Mouse (Mus musculus): Measurements from ENCODE around the gene Actr1b.
"Not testable (repeated sequence)": the region's sequence is repeated elsewhere in the genome, so short reads cannot be mapped to it uniquely, and the experiment has no call there.

Gene Actr1b

DNA sequence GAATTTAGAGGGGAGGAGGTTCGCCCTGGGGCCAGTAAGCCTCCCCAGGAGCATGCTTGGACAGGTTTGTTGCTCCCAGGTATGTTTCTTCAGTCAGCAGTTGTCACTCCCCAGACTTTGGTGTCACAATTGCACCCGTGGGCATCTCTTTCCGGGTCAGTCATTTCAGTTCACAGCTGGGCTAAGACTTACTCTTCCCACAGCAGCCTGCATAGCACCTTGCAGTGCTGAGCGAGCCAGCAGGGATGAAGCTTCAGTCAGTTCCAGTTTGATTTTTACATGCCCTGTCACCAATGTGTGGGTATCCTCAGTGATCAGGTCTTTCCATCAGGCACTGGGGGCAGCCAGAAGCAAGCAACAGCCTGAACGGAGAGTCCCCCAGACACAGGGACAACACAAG, 17.2 kb downstream of the Actr1b start:
- DNase-seq = no peak

DNA sequence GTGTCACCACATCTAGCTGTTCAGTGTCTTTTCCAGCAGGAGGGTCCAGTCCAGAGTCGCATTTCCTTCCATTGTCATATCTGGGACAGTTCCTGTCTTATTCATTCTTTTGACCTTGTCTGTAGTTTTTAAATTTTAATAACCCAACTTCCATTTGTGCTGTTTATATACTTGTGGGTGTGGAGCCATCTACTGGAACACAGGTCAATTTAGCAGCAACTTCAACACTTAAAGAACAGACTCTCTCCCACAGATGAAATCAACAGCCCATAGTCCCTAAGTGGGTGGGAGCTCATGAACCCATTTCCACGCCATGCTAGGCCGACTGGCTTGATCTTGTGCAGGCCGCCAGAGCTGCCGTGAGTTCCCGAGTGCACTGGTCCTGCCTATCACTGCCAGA, 17.8 kb downstream of the Actr1b start:
- DNase-seq = no peak

DNA sequence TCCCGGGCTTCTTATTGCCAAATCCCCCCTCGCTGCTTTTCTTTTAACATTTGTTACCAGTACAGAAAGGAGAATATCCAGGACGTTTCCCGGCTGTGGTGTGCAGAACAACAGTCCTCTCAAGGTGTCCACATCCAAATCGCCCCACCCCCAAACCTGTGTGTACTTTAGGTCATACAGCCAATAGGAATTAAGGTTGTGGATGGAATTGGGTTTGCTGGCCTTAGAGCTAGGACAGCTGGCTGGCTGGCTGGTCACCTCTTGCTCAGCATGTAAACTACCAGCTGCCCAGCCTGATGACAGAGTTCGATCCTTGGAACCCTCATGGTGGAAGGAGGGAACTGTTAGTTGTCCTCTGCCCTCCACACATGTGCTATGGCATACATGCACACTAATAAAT, 19.4 kb downstream of the Actr1b start:
- no peak for DNase-seq

- peak; percentile 97 for DNase-seq
These were observed 22.7 kb downstream of the Actr1b start, which contains the start of gene Cox5b for GRCm38 (mm10) chr1:36691271-36692155. Gene Cox5b, plus strand, starts transcription at chr1:36691449.

DNA sequence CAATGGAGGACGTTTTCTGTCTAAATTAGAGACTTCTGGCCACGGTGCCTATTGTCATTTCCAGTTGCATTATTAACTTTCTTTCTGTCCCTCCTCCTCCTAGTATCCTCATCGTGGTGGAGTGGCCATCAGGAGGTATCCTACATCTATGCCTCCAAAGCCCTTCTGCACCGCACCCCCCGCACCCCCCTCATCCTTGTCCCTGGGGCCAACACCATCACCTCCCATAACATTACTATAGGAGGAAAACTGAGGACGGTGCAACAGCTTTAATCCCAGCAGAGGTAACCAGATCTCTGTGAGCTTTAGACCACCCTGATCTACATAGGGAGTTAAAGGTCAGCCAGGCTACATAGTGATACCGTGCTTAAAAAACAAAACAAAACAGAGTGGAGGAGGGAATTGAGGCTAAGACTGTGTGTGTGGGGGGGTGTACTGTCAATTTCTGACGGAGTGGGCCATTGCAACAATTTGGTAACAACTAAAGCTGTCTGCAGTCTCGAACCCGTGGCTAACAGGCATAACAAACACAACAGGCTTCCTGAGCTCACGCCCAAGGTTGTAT, 23.5 kb downstream of the Actr1b start:
- no peak for DNase-seq

GRCm38 (mm10) chr1:36683810-36684467, 30.3 kb downstream of the Actr1b start:
- peak; percentile 76 to 84 for DNase-seq

GRCm38 (mm10) chr1:36682620-36683355, 31.4 kb downstream of the Actr1b start, which contains the start of gene Fam178b:
Gene Fam178b, minus strand, starts transcription at chr1:36683183.
- DNase-seq = no peak

DNA sequence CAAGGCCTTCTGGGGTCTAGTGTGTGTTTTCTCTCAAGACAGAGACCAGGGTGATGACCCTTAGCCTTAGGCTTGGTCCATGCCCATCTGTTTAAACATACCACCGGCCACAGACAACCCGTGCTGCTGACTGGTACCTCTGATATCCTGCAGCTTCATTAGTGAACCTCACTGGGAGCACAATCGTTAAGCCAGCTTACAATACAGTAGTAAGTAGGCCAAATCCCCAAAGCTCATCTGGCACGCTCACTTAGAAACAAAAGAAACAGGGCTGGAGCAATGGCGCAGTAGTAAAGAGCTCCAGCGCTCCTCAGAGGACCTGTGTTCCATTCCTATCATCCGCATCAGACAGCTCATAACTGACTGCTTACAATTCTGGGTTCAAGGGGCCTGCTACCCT, 33.3 kb downstream of the Actr1b start:
- DNase-seq = no peak

- no peak for DNase-seq
These were observed 39.3 kb downstream of the Actr1b start for GRCm38 (mm10) chr1:36674936-36675335.

GRCm38 (mm10) chr1:36672648-36673350, 41.4 kb downstream of the Actr1b start:
- no peak for DNase-seq

DNA sequence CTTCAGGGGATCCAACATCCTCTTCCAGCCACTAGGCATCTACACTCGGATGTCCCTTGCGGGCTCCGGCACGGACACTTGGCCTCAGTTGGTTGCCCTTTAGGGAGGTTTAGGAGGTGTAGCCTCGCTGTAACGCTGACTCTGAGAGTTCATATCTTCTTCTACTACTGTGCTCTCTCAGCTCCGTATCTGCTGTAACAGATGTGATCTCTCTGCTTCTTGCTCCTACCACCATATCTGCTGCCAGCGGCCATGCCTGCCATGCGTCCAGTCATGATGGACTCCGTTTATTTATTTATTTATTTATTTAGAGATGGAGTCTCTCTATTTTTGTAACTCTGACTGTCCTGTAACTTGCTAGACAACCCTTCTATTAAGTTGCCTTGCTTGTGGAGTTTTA, 43.0 kb downstream of the Actr1b start:
- no peak for DNase-seq

DNA sequence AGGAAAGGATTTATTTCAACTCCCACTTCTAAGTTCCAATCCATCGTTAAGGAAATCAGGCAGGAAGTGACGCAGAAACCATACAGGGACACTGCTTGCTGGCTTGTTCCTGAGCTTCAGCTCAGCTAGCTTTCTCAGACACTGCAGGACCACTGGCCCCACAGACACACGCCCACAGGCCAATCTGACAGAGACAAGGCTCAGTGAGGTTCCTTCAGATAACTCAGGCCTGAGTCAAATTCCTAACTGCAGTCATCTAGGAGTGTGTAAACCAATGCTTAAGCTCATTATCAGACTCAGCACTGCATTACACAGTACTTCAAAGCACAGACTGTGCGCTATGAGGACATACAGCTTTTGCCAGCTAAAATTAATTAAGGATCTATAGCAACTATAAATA, 44.0 kb downstream of the Actr1b start:
- DNase-seq = no peak

- not testable (repeated sequence) for DNase-seq
These were observed 46.2 kb downstream of the Actr1b start for GRCm38 (mm10) chr1:36668007-36668406.

DNA sequence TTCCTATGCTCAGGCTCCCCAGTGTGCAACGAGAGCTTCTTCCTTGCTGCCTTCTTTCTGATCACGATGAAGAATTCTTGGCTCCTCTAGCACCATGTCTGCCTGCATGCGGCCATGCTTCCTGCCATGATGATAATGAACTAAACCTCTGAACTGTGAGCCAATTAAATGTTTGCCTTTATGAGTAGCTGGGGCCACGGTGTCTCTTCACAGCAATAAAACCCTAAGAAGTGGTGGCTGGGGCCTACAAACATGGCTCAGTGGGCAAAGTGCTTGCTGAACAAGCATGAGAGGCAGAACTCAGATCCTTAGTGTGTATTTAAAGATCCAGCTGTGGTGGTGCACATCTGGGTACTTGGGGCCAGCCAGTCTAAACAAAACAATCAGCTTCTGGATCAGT, 48.3 kb downstream of the Actr1b start:
- DNase-seq = no peak

- DNase-seq = peak in 1 of 2 experiments; percentile 15
These were observed 49.0 kb downstream of the Actr1b start for GRCm38 (mm10) chr1:36665165-36665723.

DNA sequence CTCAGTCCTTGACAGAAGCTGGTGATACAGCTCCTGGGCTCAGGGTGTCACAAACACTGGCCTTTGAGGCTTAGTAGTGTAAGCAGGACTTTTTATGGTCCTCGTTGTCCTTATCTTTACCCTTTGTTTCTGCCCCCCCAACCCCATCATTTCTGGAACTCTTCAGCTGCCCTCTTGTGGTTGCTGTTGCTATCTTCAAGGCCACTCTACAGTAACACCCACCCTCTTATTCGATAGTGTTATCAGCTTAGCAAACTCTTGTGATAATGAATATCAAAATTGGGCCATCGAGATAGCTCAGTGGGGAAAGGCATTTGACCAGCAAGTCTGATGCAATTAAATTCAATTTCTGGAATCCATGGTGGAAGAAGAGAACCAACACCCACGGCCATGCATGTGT, 49.8 kb downstream of the Actr1b start:
- peak in 1 of 2 experiments; percentile 13 for DNase-seq

DNA sequence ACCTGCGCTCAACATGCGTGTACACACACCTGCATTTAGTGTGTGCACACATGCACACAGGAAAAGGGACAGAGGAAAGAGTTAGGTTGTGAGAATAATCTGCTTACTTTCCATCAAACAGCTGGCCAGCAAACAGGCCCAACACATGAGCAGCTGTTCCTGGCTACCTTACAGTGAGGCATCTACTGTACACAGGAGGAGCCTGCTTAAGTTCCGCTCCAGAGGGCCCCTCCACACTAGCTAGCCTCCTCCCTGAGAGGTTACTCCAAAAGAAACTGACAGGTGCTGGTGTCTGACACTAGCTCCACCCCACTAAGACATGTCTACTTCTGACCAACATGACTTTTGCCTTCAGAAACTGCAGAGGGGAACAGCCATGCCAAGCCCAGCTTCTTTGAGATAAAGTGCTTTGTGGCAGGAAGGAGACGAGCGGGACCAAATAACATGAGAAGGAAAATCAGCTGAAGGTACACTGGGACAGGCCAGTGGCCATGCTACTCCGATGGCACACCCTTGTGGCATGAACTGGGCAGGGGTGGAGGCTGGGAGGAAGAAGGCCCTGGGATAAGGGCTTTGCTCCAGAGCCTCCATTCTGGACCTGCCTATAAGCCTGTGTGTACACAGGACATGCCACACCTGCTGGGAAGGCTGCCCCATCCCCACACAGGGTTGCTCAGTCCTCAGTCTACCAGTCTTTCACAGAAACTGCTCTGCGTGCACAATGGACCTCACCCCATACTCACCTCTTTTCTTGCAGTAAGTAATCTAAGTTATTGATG, 55.4 kb downstream of the Actr1b start:
- no peak for DNase-seq

- DNase-seq = no peak
These were observed 56.4 kb downstream of the Actr1b start for GRCm38 (mm10) chr1:36657658-36658415.

- no peak for DNase-seq
These were observed 58.0 kb downstream of the Actr1b start for GRCm38 (mm10) chr1:36656233-36656632.

DNA sequence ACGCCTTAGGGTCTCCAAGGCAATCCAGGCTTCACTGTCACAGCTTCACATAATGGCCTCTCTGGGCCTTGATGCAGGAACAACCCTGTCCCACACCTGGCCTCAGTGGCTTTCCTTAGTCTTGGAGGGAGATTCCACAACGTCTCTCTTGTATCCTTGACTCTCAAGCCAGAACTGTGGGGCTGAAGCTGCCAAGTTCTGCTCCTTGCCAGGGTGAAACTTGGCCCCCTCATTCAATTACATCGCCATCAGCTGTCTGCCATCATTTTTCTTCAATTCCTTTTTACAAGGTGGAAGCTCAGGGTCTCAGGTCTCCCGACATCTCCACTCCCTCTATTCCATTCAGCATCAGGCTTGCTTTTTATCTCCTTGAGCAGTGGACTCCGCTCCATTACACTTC, 59.2 kb downstream of the Actr1b start:
- no peak for DNase-seq
